Mouse (Mus musculus) cerebellum, adult 9-11 months (tissue): ENCODE data around the gene Lrrc58.
A peak's percentile ranks its signal among the peaks of the same experiment; 100 is the strongest.

ENCODE experiments used
- DNase-seq: peaks from one replicate; pipeline ENCODE4 v3.0.0; 2022

Lrrc58 gene

DNA sequence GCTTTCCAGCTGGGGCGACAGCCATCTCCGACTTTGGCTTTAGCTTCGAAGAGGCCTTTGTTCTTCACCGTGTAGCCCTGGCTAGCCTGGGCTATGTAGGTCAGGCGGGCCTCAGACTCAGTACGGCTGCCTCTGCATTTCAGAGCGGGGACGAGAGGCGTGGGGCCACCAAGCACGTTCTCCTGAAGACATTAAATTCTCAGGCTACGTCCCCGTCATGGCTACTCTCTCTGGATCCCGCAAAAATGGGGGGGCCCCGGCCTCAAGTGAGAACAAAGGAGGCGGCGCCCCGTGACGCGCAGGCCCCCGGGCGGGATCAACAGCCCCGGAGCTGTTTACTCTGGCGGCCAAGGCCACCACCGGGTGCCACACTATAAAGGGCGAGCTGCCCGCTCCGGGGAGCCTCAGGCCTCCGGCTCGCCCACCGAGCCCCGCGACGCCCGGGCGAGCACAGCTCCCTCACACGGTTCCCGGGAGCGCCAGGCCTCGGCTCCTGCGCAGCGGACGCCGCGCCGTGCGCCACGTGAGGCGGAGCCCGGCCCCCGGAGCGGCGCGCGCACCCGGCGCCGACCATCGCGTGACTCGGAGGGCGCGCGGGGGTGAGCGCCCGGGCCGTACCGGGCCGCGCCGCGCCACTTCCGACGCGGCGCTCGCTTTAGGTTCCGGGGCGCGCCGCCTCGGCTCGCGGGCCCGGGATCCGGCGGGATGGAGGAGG, at the start of gene Lrrc58:
Lrrc58 (plus strand) TSS at position 599 of the 715 bp plus-strand sequence.
- peak; percentile 89 for DNase-seq

DNA sequence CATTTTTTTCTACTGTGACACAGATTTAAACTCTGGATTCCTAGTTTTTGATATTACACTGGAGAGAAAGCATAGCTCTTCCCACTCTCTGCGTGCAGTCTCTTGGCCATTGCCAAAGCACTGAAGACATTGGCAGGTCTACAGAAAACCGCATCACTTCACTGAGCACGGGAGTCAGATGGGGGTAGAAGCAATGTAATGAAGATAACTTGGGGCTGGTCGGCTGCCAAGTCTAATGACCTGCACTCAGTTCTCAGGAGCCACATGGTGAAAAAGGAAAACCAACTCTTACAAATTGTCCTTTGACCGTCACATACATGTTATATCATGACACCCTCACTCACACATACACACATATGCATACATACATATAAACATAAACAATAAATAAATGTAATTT, 44.2 kb upstream of the Lrrc58 start:
- DNase-seq: peak; percentile 80

DNA sequence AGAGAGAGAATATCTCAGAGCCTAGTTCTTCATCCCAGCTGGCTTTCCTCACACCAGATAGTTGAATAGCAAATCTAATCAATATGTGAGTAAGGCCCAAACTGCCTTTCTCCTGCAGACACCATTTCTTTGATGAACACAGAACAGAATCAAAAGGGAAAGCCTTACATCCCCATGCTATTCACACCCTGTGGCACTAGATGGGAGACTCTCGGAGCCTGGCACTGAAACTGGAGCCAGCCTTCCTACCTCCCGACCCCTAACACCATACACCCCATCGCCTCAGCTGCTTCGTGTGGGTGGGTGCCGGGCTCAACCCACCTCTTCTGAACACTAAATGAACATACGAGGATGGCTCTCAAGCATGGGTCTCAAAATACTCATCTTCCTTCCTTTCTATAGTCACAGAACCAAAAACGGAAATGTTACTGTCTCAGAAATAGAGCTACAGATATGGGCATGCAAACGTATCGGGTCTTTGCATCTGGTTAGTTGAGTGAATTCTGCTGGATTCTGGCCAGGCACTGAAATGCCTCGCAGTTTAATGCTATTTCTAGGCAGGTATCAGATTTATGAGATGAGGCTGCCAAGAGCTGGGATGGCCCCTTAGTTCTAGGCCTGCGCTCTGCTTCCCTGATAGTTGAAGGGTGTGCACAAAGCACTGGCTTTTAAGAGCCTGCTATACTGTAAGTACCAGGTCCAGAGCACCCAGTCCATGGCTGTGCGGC, 43.2 kb upstream of the Lrrc58 start:
- no peak for DNase-seq

DNA sequence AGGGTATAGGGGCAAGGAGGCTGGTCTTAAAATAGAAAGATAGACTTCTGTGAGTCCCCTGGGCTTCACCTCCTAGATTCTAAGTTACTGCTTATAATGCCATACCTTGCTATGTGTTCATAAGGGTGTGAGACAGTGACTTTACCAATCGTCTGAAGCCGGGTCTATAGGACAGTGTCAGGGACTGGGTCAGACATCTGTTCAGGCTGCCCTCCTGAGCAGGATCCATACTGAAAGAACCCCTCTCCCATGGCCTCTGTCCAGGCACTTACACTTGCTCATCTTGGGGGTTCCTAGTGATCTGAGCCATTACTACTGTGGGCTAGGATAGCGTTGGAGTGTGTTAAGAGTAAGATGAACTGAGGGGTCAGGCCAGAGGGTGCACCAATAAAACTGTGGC, 41.9 kb upstream of the Lrrc58 start:
- DNase-seq: no peak

DNA sequence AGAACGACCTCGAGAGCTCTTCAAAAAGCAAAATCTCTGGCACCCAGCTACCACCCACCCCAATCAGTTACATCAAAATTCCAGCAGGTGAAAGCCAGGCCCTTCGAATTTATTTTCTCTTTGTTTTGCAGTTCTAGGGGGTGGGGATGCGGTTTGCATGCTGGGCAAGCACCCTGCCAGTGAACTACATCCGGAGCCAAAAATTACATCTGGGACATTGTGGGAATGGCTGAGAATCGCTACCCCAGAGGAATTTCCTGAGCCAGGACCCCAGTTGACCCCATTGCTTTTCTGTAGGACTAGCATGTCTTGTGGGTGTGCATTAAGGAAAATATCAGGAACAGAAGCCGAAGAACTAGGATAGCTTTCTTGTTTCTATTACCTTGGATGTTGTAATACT, 37.1 kb upstream of the Lrrc58 start:
- no peak for DNase-seq

DNA sequence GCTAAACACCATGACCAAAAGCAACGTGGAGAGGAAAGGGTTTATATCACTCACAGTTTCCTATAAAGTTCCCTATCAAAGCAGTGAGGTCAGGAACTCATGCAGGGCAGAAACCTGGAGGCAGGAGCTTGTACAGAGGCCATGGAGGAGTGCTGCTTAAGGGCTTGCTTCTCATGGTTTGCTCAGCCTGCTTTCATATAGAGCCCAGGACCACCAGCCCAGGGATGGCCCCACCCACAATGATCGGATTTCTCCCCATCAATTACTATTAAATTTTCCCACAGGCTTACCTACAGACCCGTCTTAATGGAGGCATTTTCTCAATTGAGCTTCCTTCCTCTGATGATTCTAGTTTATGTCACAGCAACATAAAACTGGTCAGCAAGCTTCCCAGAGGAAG, 30.6 kb upstream of the Lrrc58 start:
- no peak for DNase-seq

DNA sequence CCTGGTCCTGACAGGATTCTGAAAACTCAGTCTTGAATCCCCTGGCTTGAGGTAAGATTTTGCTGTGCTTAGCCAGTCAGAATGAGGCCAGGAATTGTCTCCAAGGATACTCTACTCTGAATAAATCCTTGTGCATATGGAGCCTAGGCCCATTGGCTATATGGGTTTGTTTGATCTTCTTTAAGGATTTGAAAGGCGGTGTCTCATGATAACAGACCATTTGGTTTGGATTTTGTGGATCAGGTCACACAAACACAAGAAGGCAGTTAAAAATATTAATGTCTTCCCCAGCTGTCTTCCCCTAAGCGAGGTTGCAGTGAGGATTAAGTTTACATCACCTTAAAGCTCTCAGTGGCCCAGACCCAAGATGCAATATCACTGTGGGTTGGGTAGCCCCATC, 25.8 kb upstream of the Lrrc58 start:
- no peak for DNase-seq

DNA sequence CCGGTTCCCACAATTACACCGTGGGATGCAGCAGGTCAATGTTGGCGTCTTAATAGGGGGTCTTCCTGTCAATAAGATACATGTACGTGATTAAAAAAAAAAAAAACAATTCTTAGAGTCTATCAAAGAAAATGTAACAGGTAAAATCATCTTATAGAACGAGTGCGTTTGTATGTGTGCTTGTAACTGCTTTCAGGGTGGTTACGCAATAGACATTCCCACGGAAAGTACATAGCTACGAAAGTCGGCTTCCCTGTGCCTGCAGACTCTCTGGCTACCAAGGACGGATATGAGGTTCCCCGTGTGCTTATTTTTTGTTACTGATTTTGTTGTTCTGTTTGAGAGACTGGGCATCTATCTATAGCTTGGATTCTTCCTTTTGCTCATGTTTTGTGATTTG, 24.4 kb upstream of the Lrrc58 start:
- DNase-seq: no peak

DNA sequence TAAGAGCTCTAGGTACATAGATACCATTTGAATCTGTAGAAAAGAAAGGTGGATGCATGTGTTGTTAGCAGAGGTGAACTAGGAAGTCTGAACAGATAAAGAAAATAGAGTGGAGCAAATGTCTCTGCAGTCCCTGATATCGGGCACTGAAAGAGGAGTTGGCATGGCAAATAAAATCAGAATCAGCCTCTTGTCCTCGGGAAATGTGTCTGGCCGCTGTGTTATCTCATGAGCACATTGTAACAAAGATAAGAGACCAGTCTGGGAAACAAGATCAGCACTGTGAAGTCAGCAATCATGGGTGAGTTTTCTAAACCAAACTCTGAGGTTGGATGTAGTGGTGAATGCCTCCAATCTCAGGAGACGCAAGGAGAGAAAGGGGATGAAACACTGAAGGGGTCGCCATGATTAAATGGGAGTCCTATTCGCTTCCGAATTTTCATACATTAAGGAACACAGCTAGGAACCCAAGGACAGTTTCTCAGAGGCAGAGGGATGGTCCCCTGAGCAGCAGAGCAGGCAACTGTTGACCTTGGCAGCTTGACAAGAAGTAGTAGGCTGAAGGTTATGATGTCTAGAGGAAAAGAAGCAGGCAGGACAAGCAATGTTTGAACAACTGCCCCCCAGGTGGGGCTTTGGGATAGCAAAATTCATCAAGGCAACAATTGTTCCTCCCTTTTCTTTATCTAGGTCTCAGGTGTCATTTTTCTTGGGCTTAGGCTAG, 22.8 kb upstream of the Lrrc58 start:
- DNase-seq: no peak

DNA sequence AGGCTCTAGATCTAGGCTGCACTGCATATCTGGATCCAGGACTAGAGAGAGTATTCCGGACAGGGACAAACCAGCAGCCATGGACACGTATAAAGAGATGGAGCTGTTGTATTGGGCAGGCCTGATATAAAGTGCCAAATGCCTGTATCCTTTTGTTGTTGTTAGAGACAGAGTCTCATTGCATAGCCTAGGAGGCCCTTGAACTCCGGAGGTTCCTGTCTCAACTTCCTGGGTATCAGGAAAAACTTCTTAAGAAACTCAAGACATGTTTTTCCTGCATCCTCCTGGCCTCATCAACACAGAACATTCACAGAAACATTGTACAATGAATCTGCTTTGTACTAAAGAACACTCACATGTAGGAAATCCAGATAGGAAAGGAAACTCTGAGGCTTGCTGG, 21.1 kb upstream of the Lrrc58 start:
- no peak for DNase-seq

DNA sequence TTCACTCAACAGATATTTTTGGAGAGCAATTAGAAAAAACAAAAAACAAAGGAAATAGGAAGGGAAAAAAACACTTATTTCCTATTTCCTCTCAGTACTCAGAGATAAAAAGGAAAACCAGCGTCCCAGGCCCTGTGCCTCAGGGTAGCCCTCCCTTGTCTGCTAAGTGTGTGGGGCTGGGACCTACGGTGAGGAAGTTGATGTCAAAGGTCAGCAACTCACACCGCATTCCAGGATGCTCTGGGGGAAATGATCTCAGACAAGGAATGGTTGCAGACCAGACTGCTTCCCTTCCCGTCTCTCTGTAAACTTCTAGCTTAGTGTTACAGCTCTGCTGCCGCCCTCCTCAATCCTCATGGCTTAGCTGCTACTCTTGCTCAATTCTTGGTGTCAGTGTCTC, 16.8 kb upstream of the Lrrc58 start:
- DNase-seq: no peak

DNA sequence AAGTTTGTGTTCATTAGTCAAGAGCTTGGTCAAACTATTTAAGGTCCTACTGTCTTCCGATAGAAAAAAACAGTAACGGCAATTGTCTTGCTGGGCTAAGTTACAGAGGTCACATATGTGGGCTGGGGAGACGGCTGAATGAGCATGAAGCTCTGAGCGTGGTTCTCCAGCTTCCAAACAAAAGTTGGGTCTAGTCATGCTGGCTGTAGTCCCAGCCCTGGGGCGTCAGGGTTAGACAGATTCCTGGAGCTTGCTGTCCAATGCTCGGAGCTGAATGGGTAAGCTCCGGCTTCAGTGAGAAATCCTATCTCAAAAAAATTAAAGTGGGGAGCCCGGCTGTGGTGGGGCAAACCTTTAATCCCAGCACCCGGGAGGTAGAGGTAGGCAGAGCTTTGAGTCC, 14.9 kb upstream of the Lrrc58 start:
- no peak for DNase-seq

DNA sequence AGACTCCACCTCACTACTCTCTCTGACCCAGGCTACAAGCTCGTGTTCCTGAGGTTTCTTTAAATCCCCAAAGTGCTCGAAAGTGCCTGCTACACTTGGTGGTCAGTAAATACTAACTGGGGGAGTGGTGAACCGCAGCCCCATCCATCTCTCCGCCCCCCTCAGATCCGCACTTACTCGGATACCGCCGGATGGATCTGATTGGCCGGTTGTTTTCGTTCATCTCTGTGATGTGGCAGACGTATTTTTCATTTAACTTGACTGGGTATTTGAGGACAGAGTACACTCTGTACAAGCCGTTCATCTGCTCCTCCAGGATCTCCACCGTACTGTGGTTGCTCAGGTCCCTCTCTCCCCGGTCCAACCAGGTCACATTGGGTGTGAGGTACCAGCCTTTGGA, 14.1 kb upstream of the Lrrc58 start:
- DNase-seq: no peak

DNA sequence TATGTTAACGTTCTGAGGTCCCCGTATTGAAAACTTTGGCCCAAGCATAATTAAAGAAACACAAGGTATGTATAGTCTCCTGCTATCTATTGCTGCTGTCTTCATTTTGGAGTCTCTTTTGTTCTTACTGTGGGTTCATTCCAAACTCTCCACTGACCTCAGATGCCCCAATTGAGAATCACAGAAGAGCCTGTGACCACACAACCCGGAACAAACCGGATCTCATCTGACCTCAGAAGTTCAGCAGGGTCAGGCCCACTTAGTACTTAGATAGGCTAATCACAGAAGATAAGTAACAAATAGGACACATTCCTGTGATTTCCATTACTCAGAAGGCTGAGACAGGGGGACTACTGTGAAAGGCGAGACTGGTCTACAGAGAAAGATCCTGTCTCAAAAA, 13.6 kb upstream of the Lrrc58 start:
- DNase-seq: no peak

DNA sequence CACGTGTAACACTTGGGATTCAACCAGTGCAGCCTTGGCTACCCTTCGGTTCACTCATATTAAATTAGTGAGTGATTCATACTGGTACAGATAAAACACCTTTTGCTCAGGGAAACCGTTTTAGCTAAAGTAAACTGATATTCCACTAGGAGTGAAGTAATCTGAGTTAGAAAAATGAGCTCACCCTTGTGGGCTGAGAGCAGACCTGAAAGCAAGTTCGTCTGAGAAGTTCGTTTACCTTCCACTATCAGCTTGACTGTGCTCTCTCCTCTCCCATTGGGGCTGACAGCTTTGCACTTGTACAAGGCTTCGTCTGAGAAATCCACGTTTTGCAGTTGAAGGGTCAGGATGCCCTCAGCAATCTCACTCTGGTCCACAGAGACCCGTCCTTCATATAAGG, 12.6 kb upstream of the Lrrc58 start:
- no peak for DNase-seq

DNA sequence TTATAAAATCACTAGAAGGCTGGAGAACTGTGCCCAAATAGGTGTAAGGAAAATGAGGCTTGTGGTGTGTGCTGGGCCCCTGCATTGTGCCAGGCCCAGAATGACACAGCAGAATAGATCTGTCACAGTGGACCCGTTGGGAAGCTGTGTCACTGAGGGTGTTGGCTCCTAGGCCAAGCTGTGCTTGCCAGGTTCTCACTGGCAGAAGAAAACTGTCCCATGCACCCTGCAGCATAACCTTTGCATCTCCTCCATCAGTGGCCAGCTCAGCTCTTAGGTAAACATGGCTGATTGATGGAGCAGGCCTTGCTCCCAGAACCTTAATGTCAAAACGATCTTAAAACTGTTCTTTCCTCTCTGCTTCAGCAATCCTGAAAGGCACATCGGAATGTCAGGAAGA, 11.9 kb upstream of the Lrrc58 start:
- DNase-seq: no peak

DNA sequence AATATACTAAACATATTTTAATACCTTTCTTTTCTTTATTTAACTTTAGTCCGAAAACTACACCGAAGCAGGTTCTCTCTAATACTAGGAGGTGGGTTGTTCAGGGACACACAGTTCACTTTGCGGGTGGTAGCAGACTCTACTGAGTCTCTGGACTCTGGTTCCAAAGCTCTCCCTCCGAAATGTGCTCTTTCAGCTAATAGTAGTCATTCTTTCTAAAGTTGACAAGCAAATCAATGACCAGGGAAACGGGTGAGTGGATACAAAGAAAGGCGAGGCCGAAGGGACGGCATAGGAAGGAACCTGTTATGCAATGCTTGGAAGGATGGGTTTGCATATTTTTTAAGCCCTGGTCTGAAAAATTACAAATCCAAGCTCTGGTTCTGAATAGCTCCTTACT, 10.7 kb upstream of the Lrrc58 start:
- no peak for DNase-seq

DNA sequence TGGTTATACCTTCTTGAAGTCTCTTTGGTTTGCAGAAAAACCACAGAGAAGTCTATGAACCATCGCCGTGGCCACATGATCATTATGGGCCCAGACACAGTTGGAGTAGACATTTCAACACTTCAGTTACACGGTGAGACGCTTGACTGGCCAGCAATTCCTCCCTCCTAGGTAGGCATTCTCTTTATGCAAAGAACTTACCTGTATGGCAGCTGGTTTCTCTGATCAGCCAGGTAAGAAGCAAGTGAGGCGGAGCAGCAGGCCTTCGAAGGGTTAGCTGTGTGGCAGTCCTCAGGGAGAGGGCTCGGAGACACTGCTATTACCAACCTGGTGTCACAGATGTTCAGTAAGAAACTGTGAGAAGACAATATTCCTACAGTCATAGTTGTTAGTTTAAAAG, 8.0 kb upstream of the Lrrc58 start:
- DNase-seq: no peak

DNA sequence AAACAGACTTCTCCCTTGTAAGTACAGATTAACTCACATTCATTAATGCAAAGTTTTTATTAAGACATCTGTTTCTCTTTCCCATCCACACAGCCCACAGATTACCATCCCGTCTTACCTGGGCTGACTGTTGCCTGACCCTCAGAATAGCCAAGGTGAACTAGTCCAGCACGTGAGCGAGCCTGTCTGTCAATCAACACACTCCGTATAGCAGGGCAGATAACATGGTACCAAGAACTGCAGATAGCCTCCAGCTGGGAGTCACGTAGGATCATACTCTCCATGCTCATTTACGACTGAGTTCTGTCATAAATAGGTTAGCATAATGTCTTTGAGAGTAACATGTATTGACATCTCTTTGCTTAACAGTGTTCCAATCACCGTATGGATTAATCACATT, 7.2 kb upstream of the Lrrc58 start, which contains the start of gene Gm36028:
Gm36028 (minus strand) TSS at position 118 of the 400 bp plus-strand sequence.
- DNase-seq: no peak

DNA sequence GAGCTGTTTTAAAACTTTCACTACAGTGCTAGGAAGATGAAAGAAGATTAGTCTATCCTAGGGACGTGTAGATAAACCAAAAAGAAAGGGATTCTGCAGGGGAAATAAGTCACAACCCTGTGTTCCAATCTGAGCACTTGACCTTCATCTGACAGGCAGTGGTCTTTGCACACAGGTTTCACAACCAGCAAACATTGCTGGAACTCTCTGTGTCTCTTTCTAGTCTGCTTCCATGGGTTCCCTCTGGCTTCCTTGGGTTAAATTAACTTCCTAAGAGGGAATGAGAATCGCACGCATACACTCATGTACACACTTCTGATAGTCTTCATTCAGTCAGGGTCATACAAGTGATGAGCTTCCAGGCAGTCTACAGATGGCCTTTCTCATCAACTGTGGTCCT, 4.3 kb upstream of the Lrrc58 start:
- no peak for DNase-seq

DNA sequence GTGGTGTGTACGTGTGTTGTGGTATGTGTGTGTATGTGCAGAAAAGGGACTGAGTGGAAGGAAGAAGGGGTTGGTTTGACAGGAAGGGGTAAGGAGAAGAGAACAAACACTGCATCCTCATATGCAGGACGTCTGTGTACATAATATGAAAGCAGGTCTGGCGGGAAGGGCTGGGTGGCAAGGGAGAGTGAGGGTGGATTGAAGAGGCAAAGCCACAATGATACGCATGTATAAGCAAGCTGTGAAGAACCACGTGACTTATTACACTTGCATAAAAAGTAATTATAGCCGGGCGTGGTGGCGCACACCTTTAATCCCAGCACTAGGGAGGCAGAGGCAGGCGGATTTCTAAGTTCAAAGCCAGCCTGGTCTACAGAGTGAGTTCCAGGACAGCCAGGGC, 2.3 kb upstream of the Lrrc58 start:
- DNase-seq: no peak

DNA sequence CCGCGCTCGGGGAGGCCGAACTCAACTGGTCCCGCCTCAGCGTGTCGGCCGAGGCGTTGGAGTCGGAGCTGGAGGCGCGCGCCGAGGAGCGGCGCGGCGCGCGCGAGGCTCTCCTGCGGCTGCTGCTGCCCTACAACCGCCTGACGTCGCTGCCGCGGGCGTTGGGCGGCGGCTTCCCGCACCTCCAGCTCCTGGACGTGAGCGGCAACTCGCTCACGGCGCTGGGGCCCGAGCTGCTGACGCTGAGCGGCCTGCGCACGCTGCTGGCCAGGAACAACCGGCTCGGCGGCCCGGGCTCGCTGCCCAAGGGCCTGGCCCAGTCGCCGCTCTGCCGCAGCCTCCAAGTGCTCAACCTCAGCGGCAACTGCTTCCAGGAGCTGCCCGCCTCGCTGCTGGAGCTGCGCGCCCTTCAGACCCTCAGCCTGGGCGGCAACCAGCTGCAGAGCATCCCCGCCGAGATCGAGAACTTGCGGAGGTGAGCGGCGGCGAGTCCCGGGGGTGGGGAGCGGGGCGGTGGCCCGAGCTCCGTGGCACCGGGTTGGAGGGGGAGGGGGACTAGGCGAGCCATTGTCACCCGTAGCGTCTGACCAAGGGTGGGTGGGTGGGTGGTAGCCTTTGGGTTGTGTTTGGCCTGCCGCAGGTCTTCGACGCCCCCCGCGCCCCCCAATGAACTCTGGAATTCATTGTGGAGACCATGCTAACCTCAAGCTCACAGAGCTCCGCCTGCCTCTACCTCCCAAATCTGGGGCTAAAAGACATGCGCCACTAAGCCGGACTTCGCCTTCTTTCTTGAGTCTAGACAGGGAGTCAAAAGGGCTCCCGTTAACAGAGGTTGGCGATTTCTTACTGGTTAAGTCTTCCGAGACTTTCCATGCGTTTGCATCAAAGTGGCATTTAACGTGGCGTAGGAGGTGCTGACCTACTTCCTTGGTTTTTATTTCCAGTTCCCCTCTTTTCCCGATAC, 599 bp downstream of the Lrrc58 start:
- DNase-seq: no peak
